Mouse (Mus musculus) T-cell, adult 2 months (primary cell): ENCODE measurements around the gene Ablim2.
A peak's percentile ranks its signal among the peaks of the same experiment; 100 is the strongest.

Experiments
- DNase-seq: peaks from one replicate; pipeline ENCODE4 v3.0.0; 2022; ENCODE audit warnings: low spot score

Ablim2 gene

GRCm38 (mm10) chr5:35739536-35740278 is 18.0 kb upstream of the Ablim2 start, which contains the start of gene Sh3tc1:
Gene Sh3tc1, minus strand, starts transcription at chr5:35739987.
- DNase-seq, result no peak

GRCm38 (mm10) chr5:35740716-35741115 is 17.0 kb upstream of the Ablim2 start:
- DNase-seq, result no peak

GRCm38 (mm10) chr5:35741225-35741820 is 16.4 kb upstream of the Ablim2 start:
- no peak for DNase-seq

- DNase-seq, result no peak
Observed at GRCm38 (mm10) chr5:35743238-35743951, 14.3 kb upstream of the Ablim2 start.

GRCm38 (mm10) chr5:35743990-35744722 is 13.5 kb upstream of the Ablim2 start:
- DNase-seq, result no peak

GRCm38 (mm10) chr5:35745406-35745805 is 12.3 kb upstream of the Ablim2 start:
- DNase-seq, result no peak

- peak; percentile 55 for DNase-seq
Observed at GRCm38 (mm10) chr5:35746910-35747309, 10.8 kb upstream of the Ablim2 start.

GRCm38 (mm10) chr5:35749416-35749815 is 8.3 kb upstream of the Ablim2 start:
- no peak for DNase-seq

- no peak for DNase-seq
Observed at GRCm38 (mm10) chr5:35750026-35750425, 7.7 kb upstream of the Ablim2 start.

GRCm38 (mm10) chr5:35751016-35751415 is 6.7 kb upstream of the Ablim2 start:
- DNase-seq, result no peak

- DNase-seq, result peak; percentile 6
Observed at GRCm38 (mm10) chr5:35755131-35755733, 2.4 kb upstream of the Ablim2 start.

GRCm38 (mm10) chr5:35756020-35756419 is 1.7 kb upstream of the Ablim2 start:
- no peak for DNase-seq

- DNase-seq, result peak; percentile 71
Observed at GRCm38 (mm10) chr5:35756997-35757638, 562 bp upstream of the Ablim2 start.

GRCm38 (mm10) chr5:35758081-35759053 is 687 bp downstream of the Ablim2 start:
- DNase-seq, result peak; percentile 48

GRCm38 (mm10) chr5:35761323-35761722 is 3.6 kb downstream of the Ablim2 start:
- DNase-seq, result no peak

- no peak for DNase-seq
Observed at GRCm38 (mm10) chr5:35762388-35762787, 4.7 kb downstream of the Ablim2 start.

- no peak for DNase-seq
Observed at GRCm38 (mm10) chr5:35762850-35763249, 5.2 kb downstream of the Ablim2 start.

GRCm38 (mm10) chr5:35765909-35766308 is 8.2 kb downstream of the Ablim2 start:
- DNase-seq, result no peak

GRCm38 (mm10) chr5:35768525-35768924 is 10.8 kb downstream of the Ablim2 start:
- no peak for DNase-seq

GRCm38 (mm10) chr5:35768997-35769396 is 11.3 kb downstream of the Ablim2 start:
- no peak for DNase-seq
